Mouse (Mus musculus): ENCODE results near the gene Serpina10. TPM values are rescaled to one million over a fixed set of nuclear protein-coding genes. Genes with fewer than 3 reads are reported as not detected.

Serpina10 gene
- polyA plus RNA-seq, 1 experiment from 2014 or later: 0.11 TPM

GRCm38 (mm10) chr12:103643336-103643735 is 12.1 kb upstream of the Serpina10 start:
- WGBS: 0% methylated on average over 2 of the region's 2 CpGs
- Histone ChIP-seq H3K9me3 (replicated peaks; ENCODE audit: control insufficient read depth, low read length) (no peaks in the 10 kb centered on the region), H3K36me3 (ENCODE audit: control insufficient read depth, insufficient read depth, low read length) (no peaks in the 10 kb centered on the region), H3K4me3 (ENCODE audit: low read depth, low read length) (no peak overlapping the region), H3K27ac (ENCODE audit: low read depth, low read length) (no peak overlapping the region), H3K9ac (ENCODE audit: low read length) (no peak overlapping the region), H3K4me2 (ENCODE audit: low read length) (no peak overlapping the region), H3K4me1 (ENCODE audit: control insufficient read depth, insufficient read depth, low read length) (no peaks in the 10 kb centered on the region), H3K27me3 (replicated peaks; ENCODE audit: control insufficient read depth, insufficient read depth, low read length) (no peaks in the 10 kb centered on the region)
- DNase-seq (ENCODE audit: low spot score): peak; percentile 85
- peak; percentile 52 for ATAC-seq

- ATAC-seq (no peak), DNase-seq (ENCODE audit: low spot score) (no peak)
- WGBS: 92% methylated on average over 2 of the region's 2 CpGs
- H3K27me3 ChIP-seq (replicated peaks; ENCODE audit: control insufficient read depth, insufficient read depth, low read length): no peaks in the 10 kb centered on the region
- H3K4me2 ChIP-seq (ENCODE audit: low read length): no peak overlapping the region
- no peak overlapping the region for H3K27ac ChIP-seq (ENCODE audit: low read depth, low read length)
- no peak overlapping the region for H3K4me3 ChIP-seq (ENCODE audit: low read depth, low read length)
- H3K4me1 ChIP-seq (ENCODE audit: control insufficient read depth, insufficient read depth, low read length): no peaks in the 10 kb centered on the region
- H3K9me3 ChIP-seq (replicated peaks; ENCODE audit: control insufficient read depth, low read length): no peaks in the 10 kb centered on the region
- H3K9ac ChIP-seq (ENCODE audit: low read length): no peak overlapping the region
- no peaks in the 10 kb centered on the region for H3K36me3 ChIP-seq (ENCODE audit: control insufficient read depth, insufficient read depth, low read length)
Observed at GRCm38 (mm10) chr12:103635846-103636245, 4.6 kb upstream of the Serpina10 start.

GRCm38 (mm10) chr12:103634430-103634829 is 3.2 kb upstream of the Serpina10 start:
- Histone ChIP-seq H3K36me3 (ENCODE audit: control insufficient read depth, insufficient read depth, low read length) (no peaks in the 10 kb centered on the region), H3K27ac (ENCODE audit: low read depth, low read length) (no peak overlapping the region), H3K9ac (ENCODE audit: low read length) (no peak overlapping the region), H3K4me3 (ENCODE audit: low read depth, low read length) (no peak overlapping the region), H3K4me2 (ENCODE audit: low read length) (no peak overlapping the region), H3K9me3 (replicated peaks; ENCODE audit: control insufficient read depth, low read length) (no peaks in the 10 kb centered on the region), H3K27me3 (replicated peaks; ENCODE audit: control insufficient read depth, insufficient read depth, low read length) (no peaks in the 10 kb centered on the region), H3K4me1 (ENCODE audit: control insufficient read depth, insufficient read depth, low read length) (no peaks in the 10 kb centered on the region)
- ATAC-seq (no peak), DNase-seq (ENCODE audit: low spot score) (no peak)
- 70% methylated on average over 2 of the region's 2 CpGs for WGBS

- 92% methylated on average over 10 of the region's 10 CpGs for WGBS
- Histone ChIP-seq H3K4me3 (ENCODE audit: low read depth, low read length) (no peak overlapping the region), H3K4me2 (ENCODE audit: low read length) (no peak overlapping the region), H3K9ac (ENCODE audit: low read length) (no peak overlapping the region), H3K27me3 (replicated peaks; ENCODE audit: control insufficient read depth, insufficient read depth, low read length) (no peaks in the 10 kb centered on the region), H3K9me3 (replicated peaks; ENCODE audit: control insufficient read depth, low read length) (no peaks in the 10 kb centered on the region), H3K36me3 (ENCODE audit: control insufficient read depth, insufficient read depth, low read length) (no peaks in the 10 kb centered on the region), H3K4me1 (ENCODE audit: control insufficient read depth, insufficient read depth, low read length) (no peaks in the 10 kb centered on the region), H3K27ac (ENCODE audit: low read depth, low read length) (no peak overlapping the region)
- no peak for DNase-seq (ENCODE audit: low spot score)
- no peak for ATAC-seq
Observed at GRCm38 (mm10) chr12:103616860-103617261, 14.4 kb downstream of the Serpina10 start.

GRCm38 (mm10) chr12:103615734-103616133 is 15.5 kb downstream of the Serpina10 start:
- Histone ChIP-seq H3K27ac (ENCODE audit: low read depth, low read length) (no peak overlapping the region), H3K9ac (ENCODE audit: low read length) (no peak overlapping the region), H3K27me3 (replicated peaks; ENCODE audit: control insufficient read depth, insufficient read depth, low read length) (no peaks in the 10 kb centered on the region), H3K9me3 (replicated peaks; ENCODE audit: control insufficient read depth, low read length) (no peaks in the 10 kb centered on the region), H3K36me3 (ENCODE audit: control insufficient read depth, insufficient read depth, low read length) (no peaks in the 10 kb centered on the region), H3K4me2 (ENCODE audit: low read length) (no peak overlapping the region), H3K4me1 (ENCODE audit: control insufficient read depth, insufficient read depth, low read length) (no peaks in the 10 kb centered on the region), H3K4me3 (ENCODE audit: low read depth, low read length) (no peak overlapping the region)
- 85% methylated on average over 4 of the region's 4 CpGs for WGBS
- ATAC-seq (no peak), DNase-seq (ENCODE audit: low spot score) (no peak)

- no peak for DNase-seq (ENCODE audit: low spot score)
- H3K36me3 ChIP-seq (ENCODE audit: control insufficient read depth, insufficient read depth, low read length): no peaks in the 10 kb centered on the region
Observed at GRCm38 (mm10) chr12:103615141-103615540, 16.1 kb downstream of the Serpina10 start.

GRCm38 (mm10) chr12:103601839-103602238 is 29.4 kb downstream of the Serpina10 start:
- DNase-seq (ENCODE audit: low spot score) (no peak), ATAC-seq (no peak)
- H3K9ac ChIP-seq (ENCODE audit: low read length): no peak overlapping the region
- H3K4me1 ChIP-seq (ENCODE audit: control insufficient read depth, insufficient read depth, low read length): no peaks in the 10 kb centered on the region
- no peaks in the 10 kb centered on the region for H3K27me3 ChIP-seq (replicated peaks; ENCODE audit: control insufficient read depth, insufficient read depth, low read length)
- H3K9me3 ChIP-seq (replicated peaks; ENCODE audit: control insufficient read depth, low read length): no peaks in the 10 kb centered on the region
- H3K36me3 ChIP-seq (ENCODE audit: control insufficient read depth, insufficient read depth, low read length): no peaks in the 10 kb centered on the region
- H3K4me3 ChIP-seq (ENCODE audit: low read depth, low read length): no peak overlapping the region
- H3K4me2 ChIP-seq (ENCODE audit: low read length): no peak overlapping the region
- 81% methylated on average over 3 of the region's 3 CpGs for WGBS
- H3K27ac ChIP-seq (ENCODE audit: low read depth, low read length): no peak overlapping the region

More at GRCm38 (mm10) chr12:103615141-103615540, 16.1 kb downstream of the Serpina10 start:
- Histone ChIP-seq H3K27ac (ENCODE audit: low read depth, low read length) (no peak overlapping the region), H3K9ac (ENCODE audit: low read length) (no peak overlapping the region), H3K9me3 (replicated peaks; ENCODE audit: control insufficient read depth, low read length) (no peaks in the 10 kb centered on the region), H3K4me1 (ENCODE audit: control insufficient read depth, insufficient read depth, low read length) (no peaks in the 10 kb centered on the region), H3K4me3 (ENCODE audit: low read depth, low read length) (no peak overlapping the region), H3K27me3 (replicated peaks; ENCODE audit: control insufficient read depth, insufficient read depth, low read length) (no peaks in the 10 kb centered on the region), H3K4me2 (ENCODE audit: low read length) (no peak overlapping the region)
- 93% methylated on average over 1 of the region's 1 CpGs for whole genome bisulfite sequencing
- ATAC-seq: no peak

GRCm38 (mm10) chr12:103600364-103600763 is 30.9 kb downstream of the Serpina10 start:
- DNase-seq (ENCODE audit: low spot score): no peak

GRCm38 (mm10) chr12:103598411-103598810 is 32.8 kb downstream of the Serpina10 start:
- no peaks in the 10 kb centered on the region for H3K4me1 ChIP-seq (ENCODE audit: control insufficient read depth, insufficient read depth, low read length)
- WGBS: 73% methylated on average over 2 of the region's 2 CpGs
- no peak for DNase-seq (ENCODE audit: low spot score)
- no peaks in the 10 kb centered on the region for H3K27me3 ChIP-seq (replicated peaks; ENCODE audit: control insufficient read depth, insufficient read depth, low read length)
- H3K9ac ChIP-seq (ENCODE audit: low read length): no peak overlapping the region
- no peak overlapping the region for H3K4me3 ChIP-seq (ENCODE audit: low read depth, low read length)
- H3K9me3 ChIP-seq (replicated peaks; ENCODE audit: control insufficient read depth, low read length): no peaks in the 10 kb centered on the region
- H3K27ac ChIP-seq (ENCODE audit: low read depth, low read length): no peak overlapping the region
- ATAC-seq: no peak
- no peak overlapping the region for H3K4me2 ChIP-seq (ENCODE audit: low read length)
- H3K36me3 ChIP-seq (ENCODE audit: control insufficient read depth, insufficient read depth, low read length): no peaks in the 10 kb centered on the region

More at GRCm38 (mm10) chr12:103600364-103600763, 30.9 kb downstream of the Serpina10 start:
- Histone ChIP-seq H3K4me1 (ENCODE audit: control insufficient read depth, insufficient read depth, low read length) (no peaks in the 10 kb centered on the region), H3K27me3 (replicated peaks; ENCODE audit: control insufficient read depth, insufficient read depth, low read length) (no peaks in the 10 kb centered on the region), H3K4me2 (ENCODE audit: low read length) (no peak overlapping the region), H3K27ac (ENCODE audit: low read depth, low read length) (no peak overlapping the region), H3K9ac (ENCODE audit: low read length) (no peak overlapping the region), H3K4me3 (ENCODE audit: low read depth, low read length) (no peak overlapping the region), H3K9me3 (replicated peaks; ENCODE audit: control insufficient read depth, low read length) (no peaks in the 10 kb centered on the region), H3K36me3 (ENCODE audit: control insufficient read depth, insufficient read depth, low read length) (no peaks in the 10 kb centered on the region)
- 19% methylated on average over 3 of the region's 3 CpGs for WGBS
- ATAC-seq: no peak
